Mouse (Mus musculus) liver, adult 2 months (tissue): Measurements from ENCODE around the gene Rhox13.

Source experiments
- CTCF ChIP-seq: fragments of 200-500 bp; IDR thresholded peaks from 2 replicates; pipeline ENCODE4 v1.5.1; 2011; ENCODE audit warnings: low read depth, low read length, control low read depth
- POLR2A ChIP-seq: fragments of 200-500 bp; IDR thresholded peaks from 2 replicates; pipeline ENCODE4 v1.6.1; 2011; ENCODE audit warnings: low read length, control low read depth; ENCODE audit not compliant: insufficient read depth; ENCODE audit errors: extremely low read depth

GRCm38 (mm10) chrX:38110807-38111206 is 10.2 kb upstream of the Rhox13 start, which contains the start of gene Rhox12:
- no peak for TF ChIP-seq CTCF
- no peak for TF ChIP-seq POLR2A
